Mouse (Mus musculus): ENCODE data around the gene Syt7. TPM values are rescaled to one million over a fixed set of nuclear protein-coding genes. Genes with fewer than 3 reads are reported as not detected.

The Syt7 gene
- polyA plus RNA-seq, 1 experiment = 11.0 TPM

- no peak for TF ChIP-seq CTCF (IDR thresholded peaks at IDR 0.05; ENCODE audit: control insufficient read depth, insufficient read depth, insufficient replicate concordance, low read depth, low read length)
- no peak for TF ChIP-seq POLR2A (IDR thresholded peaks at IDR 0.05; ENCODE audit: control insufficient read depth, low read depth, low read length)
- Histone ChIP-seq H3K36me3 (ENCODE audit: control insufficient read depth, insufficient read depth, low read length) (no peaks in the 10 kb centered on the region), H3K4me1 (ENCODE audit: control insufficient read depth, insufficient read depth, low read length) (no peaks in the 10 kb centered on the region), H3K4me3 (ENCODE audit: control insufficient read depth, low read depth, low read length) (no peak overlapping the region), H3K27ac (ENCODE audit: control insufficient read depth, insufficient read depth, low read depth, low read length) (no peak overlapping the region), H3K27me3 (ENCODE audit: control insufficient read depth, insufficient read depth, low read length) (no peaks in the 10 kb centered on the region)
Measured at GRCm38 (mm10) chr19:10363869-10364268, 25.0 kb upstream of the Syt7 start.

GRCm38 (mm10) chr19:10366116-10366845 lies 22.6 kb upstream of the Syt7 start:
- H3K27me3 ChIP-seq (ENCODE audit: control insufficient read depth, insufficient read depth, low read length) = no peaks in the 10 kb centered on the region
- TF ChIP-seq CTCF (IDR thresholded peaks at IDR 0.05; ENCODE audit: control insufficient read depth, insufficient read depth, insufficient replicate concordance, low read depth, low read length) = no peak
- no peak for TF ChIP-seq POLR2A (IDR thresholded peaks at IDR 0.05; ENCODE audit: control insufficient read depth, low read depth, low read length)

GRCm38 (mm10) chr19:10367802-10368201 lies 21.1 kb upstream of the Syt7 start:
- H3K27ac ChIP-seq (ENCODE audit: control insufficient read depth, insufficient read depth, low read depth, low read length) = no peak overlapping the region
- H3K36me3 ChIP-seq (ENCODE audit: control insufficient read depth, insufficient read depth, low read length) = no peaks in the 10 kb centered on the region
- no peak for TF ChIP-seq CTCF (IDR thresholded peaks at IDR 0.05; ENCODE audit: control insufficient read depth, insufficient read depth, insufficient replicate concordance, low read depth, low read length)
- TF ChIP-seq POLR2A (IDR thresholded peaks at IDR 0.05; ENCODE audit: control insufficient read depth, low read depth, low read length) = no peak

More at GRCm38 (mm10) chr19:10366116-10366845, 22.6 kb upstream of the Syt7 start:
- H3K27ac ChIP-seq (ENCODE audit: control insufficient read depth, insufficient read depth, low read depth, low read length) = no peak overlapping the region
- no peak overlapping the region for H3K4me3 ChIP-seq (ENCODE audit: control insufficient read depth, low read depth, low read length)
- H3K4me1 ChIP-seq (ENCODE audit: control insufficient read depth, insufficient read depth, low read length) = no peaks in the 10 kb centered on the region
- no peaks in the 10 kb centered on the region for H3K36me3 ChIP-seq (ENCODE audit: control insufficient read depth, insufficient read depth, low read length)

GRCm38 (mm10) chr19:10369936-10370335 lies 19.0 kb upstream of the Syt7 start:
- H3K36me3 ChIP-seq (ENCODE audit: control insufficient read depth, insufficient read depth, low read length) = no peaks in the 10 kb centered on the region
- H3K4me3 ChIP-seq (ENCODE audit: control insufficient read depth, low read depth, low read length) = no peak overlapping the region
- H3K27me3 ChIP-seq (ENCODE audit: control insufficient read depth, insufficient read depth, low read length) = no peaks in the 10 kb centered on the region
- no peak overlapping the region for H3K27ac ChIP-seq (ENCODE audit: control insufficient read depth, insufficient read depth, low read depth, low read length)
- TF ChIP-seq CTCF (IDR thresholded peaks at IDR 0.05; ENCODE audit: control insufficient read depth, insufficient read depth, insufficient replicate concordance, low read depth, low read length) (no peak), POLR2A (IDR thresholded peaks at IDR 0.05; ENCODE audit: control insufficient read depth, low read depth, low read length) (no peak)
- no peaks in the 10 kb centered on the region; the same call in 1 of the 2 replicates for H3K4me1 ChIP-seq (ENCODE audit: control insufficient read depth, insufficient read depth, low read length)

More at GRCm38 (mm10) chr19:10367802-10368201, 21.1 kb upstream of the Syt7 start:
- H3K4me3 ChIP-seq (ENCODE audit: control insufficient read depth, low read depth, low read length) = no peak overlapping the region
- no peaks in the 10 kb centered on the region; the same call in 1 of the 2 replicates for H3K4me1 ChIP-seq (ENCODE audit: control insufficient read depth, insufficient read depth, low read length)
- H3K27me3 ChIP-seq (ENCODE audit: control insufficient read depth, insufficient read depth, low read length) = no peaks in the 10 kb centered on the region

GRCm38 (mm10) chr19:10373191-10373590 lies 15.7 kb upstream of the Syt7 start:
- no peaks in the 10 kb centered on the region for H3K36me3 ChIP-seq (ENCODE audit: control insufficient read depth, insufficient read depth, low read length)
- no peaks in the 10 kb centered on the region for H3K27me3 ChIP-seq (ENCODE audit: control insufficient read depth, insufficient read depth, low read length)
- TF ChIP-seq POLR2A (IDR thresholded peaks at IDR 0.05; ENCODE audit: control insufficient read depth, low read depth, low read length) = no peak
- TF ChIP-seq CTCF (IDR thresholded peaks at IDR 0.05; ENCODE audit: control insufficient read depth, insufficient read depth, insufficient replicate concordance, low read depth, low read length) = no peak
- H3K27ac ChIP-seq (ENCODE audit: control insufficient read depth, insufficient read depth, low read depth, low read length) = no peak overlapping the region
- no peak overlapping the region for H3K4me3 ChIP-seq (ENCODE audit: control insufficient read depth, low read depth, low read length)
- H3K4me1 ChIP-seq (ENCODE audit: control insufficient read depth, insufficient read depth, low read length) = no peaks in the 10 kb centered on the region; the same call in 1 of the 2 replicates

GRCm38 (mm10) chr19:10375260-10375659 lies 13.6 kb upstream of the Syt7 start:
- Histone ChIP-seq H3K4me3 (ENCODE audit: control insufficient read depth, low read depth, low read length) (no peak overlapping the region), H3K27ac (ENCODE audit: control insufficient read depth, insufficient read depth, low read depth, low read length) (no peak overlapping the region), H3K36me3 (ENCODE audit: control insufficient read depth, insufficient read depth, low read length) (no peaks in the 10 kb centered on the region), H3K27me3 (ENCODE audit: control insufficient read depth, insufficient read depth, low read length) (no peaks in the 10 kb centered on the region), H3K4me1 (ENCODE audit: control insufficient read depth, insufficient read depth, low read length) (no peaks in the 10 kb centered on the region; the same call in 1 of the 2 replicates)
- TF ChIP-seq POLR2A (IDR thresholded peaks at IDR 0.05; ENCODE audit: control insufficient read depth, low read depth, low read length) = no peak
- no peak for TF ChIP-seq CTCF (IDR thresholded peaks at IDR 0.05; ENCODE audit: control insufficient read depth, insufficient read depth, insufficient replicate concordance, low read depth, low read length)

GRCm38 (mm10) chr19:10379978-10380377 lies 8.9 kb upstream of the Syt7 start:
- Histone ChIP-seq H3K27ac (ENCODE audit: control insufficient read depth, insufficient read depth, low read depth, low read length) (no peak overlapping the region), H3K4me1 (ENCODE audit: control insufficient read depth, insufficient read depth, low read length) (no peaks in the 10 kb centered on the region), H3K36me3 (ENCODE audit: control insufficient read depth, insufficient read depth, low read length) (no peaks in the 10 kb centered on the region), H3K4me3 (ENCODE audit: control insufficient read depth, low read depth, low read length) (no peak overlapping the region), H3K27me3 (ENCODE audit: control insufficient read depth, insufficient read depth, low read length) (no peaks in the 10 kb centered on the region)
- TF ChIP-seq CTCF (IDR thresholded peaks at IDR 0.05; ENCODE audit: control insufficient read depth, insufficient read depth, insufficient replicate concordance, low read depth, low read length) = no peak
- no peak for TF ChIP-seq POLR2A (IDR thresholded peaks at IDR 0.05; ENCODE audit: control insufficient read depth, low read depth, low read length)
